Mouse (Mus musculus) cerebellum, adult 2 months (tissue): ENCODE results near the gene Zdhhc1. TPM values are rescaled to one million over a fixed set of nuclear protein-coding genes. Genes with fewer than 3 reads are reported as not detected.

Experiments
- DNase-seq, 2 experiments: peaks; one replicate each; pipeline ENCODE4 v3.0.0; 2021
- H3K27ac ChIP-seq: fragments of 200-500 bp; 2 replicates; pipeline ENCODE4 v1.5.1; 2012; ENCODE audit warnings: low read length, control low read depth, inconsistent platforms; ENCODE audit not compliant: insufficient read depth
- H3K27me3 ChIP-seq: fragments of 200-500 bp; 2 replicates; pipeline ENCODE4 v1.6.1; 2012; ENCODE audit warnings: inconsistent platforms, mild to moderate bottlenecking, low read length, moderate library complexity; ENCODE audit not compliant: control insufficient read depth, insufficient read depth
- H3K4me1 ChIP-seq: fragments of 200-500 bp; 2 replicates; pipeline ENCODE4 v1.6.1; 2011; ENCODE audit warnings: low read length; ENCODE audit not compliant: control insufficient read depth, insufficient read depth
- H3K4me3 ChIP-seq: fragments of 200-500 bp; replicated peaks from 2 replicates; pipeline ENCODE3; 2011; ENCODE audit warnings: mild to moderate bottlenecking, low read depth, low read length, control low read depth; ENCODE audit not compliant: insufficient read depth
- CTCF ChIP-seq: fragments of 200-500 bp; IDR thresholded peaks from 2 replicates; pipeline ENCODE4 v1.5.1; 2011; ENCODE audit warnings: low read depth, mild to moderate bottlenecking, control low read depth, low read length, moderate library complexity, borderline replicate concordance; ENCODE audit not compliant: insufficient read depth
- POLR2A ChIP-seq: fragments of 200-500 bp; IDR thresholded peaks from 2 replicates; pipeline ENCODE4 v1.6.1; 2011; ENCODE audit warnings: low read length, control low read depth, borderline replicate concordance; ENCODE audit not compliant: insufficient read depth
- WGBS: fragments of 180-500 bp; shearing (Covaris S2); methylation state at CpG from one replicate; pipeline ENCODE4 v1.1.7; 2018; 5-methylcytosine and 5-hydroxymethylcytosine counted together
- polyA plus RNA-seq: library from polyadenylated mRNA; depleted of rRNA; stranded (reverse); fragments of >200 nt; gene quantifications from 2 replicates; pipeline ENCODE4 v1.2.3, GENCODE M21; 2012

Zdhhc1 gene
- polyA plus RNA-seq, 1 experiment: 64.7 TPM

DNA sequence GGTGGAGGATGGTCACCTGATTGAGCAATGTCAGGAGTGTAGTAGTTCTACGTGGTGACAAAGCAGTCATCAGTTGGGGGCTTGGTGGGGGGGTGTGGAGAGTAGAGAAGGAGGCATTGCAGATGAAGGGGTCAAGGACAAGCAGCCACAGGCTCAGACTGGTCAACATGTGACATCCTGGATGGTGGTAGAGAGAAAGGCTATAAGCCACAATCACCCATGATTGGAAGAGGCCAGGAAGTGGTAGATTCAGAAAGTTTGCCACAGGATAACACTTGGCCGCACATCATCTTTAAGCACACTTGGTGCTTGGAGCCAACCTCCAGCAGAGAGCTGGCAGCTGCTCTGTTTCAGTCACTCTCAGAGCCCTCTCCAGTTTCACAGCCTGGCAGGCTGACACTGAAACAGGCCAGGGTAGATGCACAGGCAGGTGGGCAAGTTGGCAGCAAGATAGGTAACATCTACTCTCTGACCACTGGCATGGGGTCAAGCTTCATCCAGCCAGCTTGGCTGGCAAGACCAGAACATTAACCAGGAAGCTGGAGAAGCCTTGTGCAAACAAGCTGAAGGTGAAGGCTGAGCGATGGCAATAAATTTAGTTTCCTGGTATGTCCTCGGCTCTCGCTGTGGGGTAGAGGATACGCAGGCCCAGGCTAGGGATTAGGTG lies 40.4 kb upstream of the Zdhhc1 start:
- TF ChIP-seq POLR2A: no peak
- Histone ChIP-seq H3K27ac (peak overlapping the region; percentile 44), H3K4me3 (no peak overlapping the region), H3K4me1 (peaks cover 37% of the 10 kb centered on the region), H3K27me3 (no peaks in the 10 kb centered on the region)
- DNase-seq: peak; percentile 78 to 86
- 7% methylated on average over 6 of the region's 6 CpGs for WGBS

- Histone ChIP-seq H3K4me1 (peaks cover 39% of the 10 kb centered on the region), H3K4me3 (no peak overlapping the region), H3K27me3 (no peaks in the 10 kb centered on the region), H3K27ac (peak overlapping the region; percentile 44)
- 51% methylated on average over 3 of the region's 3 CpGs for WGBS
- TF ChIP-seq CTCF: no peak
- no peak for TF ChIP-seq POLR2A
- no peak for DNase-seq
These were observed 39.8 kb upstream of the Zdhhc1 start for GRCm38 (mm10) chr8:105536546-105536945.

DNA sequence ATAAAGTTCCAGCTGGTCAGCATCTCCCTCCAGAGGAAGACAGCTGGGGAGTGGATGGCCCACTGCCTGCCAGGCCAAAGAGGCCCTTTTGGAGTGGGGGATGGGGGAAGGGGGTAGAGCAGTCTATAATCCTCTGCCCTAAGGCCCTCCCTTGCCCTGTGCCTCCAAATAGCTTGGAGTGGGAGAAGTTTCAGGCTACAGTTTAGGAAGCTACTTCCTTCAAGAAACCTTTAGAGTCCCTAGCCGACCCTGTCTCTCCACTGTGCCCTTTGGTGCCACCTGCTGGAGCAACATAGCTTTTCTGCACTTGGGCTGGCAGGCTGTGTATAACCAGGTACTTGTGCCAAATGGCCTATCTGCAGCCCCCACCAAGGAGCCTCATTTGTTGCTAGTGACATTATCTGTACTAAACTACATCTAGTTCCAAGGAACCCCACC lies 37.2 kb upstream of the Zdhhc1 start:
- Histone ChIP-seq H3K4me3 (no peak overlapping the region), H3K27me3 (no peaks in the 10 kb centered on the region), H3K27ac (no peak overlapping the region; the same call in 1 of the 2 replicates), H3K4me1 (peaks cover 43% of the 10 kb centered on the region)
- TF ChIP-seq POLR2A (no peak), CTCF (peak; percentile 81)
- 0% methylated on average over 1 of the region's 1 CpGs for WGBS
- peak; percentile 67 to 74 for DNase-seq

DNA sequence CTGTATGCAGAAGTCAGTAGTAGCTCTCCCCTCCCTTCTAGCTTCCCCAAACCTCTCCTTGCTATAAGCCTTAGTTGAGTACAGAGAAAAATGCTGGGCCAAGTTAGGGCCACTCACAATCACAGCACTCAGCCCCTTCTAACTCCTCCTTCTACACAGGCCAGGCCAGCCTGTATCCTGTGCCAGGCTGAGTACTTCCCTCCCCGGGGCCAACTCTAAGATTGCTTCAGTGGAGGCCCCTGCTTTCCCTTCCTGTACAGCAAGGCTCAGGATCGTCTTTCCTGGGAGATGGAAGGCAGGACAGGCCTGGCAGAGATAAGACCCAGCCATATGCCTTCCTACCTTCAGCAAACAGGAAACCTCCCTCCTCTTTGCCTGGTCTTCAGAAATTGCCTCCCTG lies 36.7 kb upstream of the Zdhhc1 start:
- Histone ChIP-seq H3K27ac (no peak overlapping the region; the same call in 1 of the 2 replicates), H3K4me1 (peaks cover 40% of the 10 kb centered on the region), H3K27me3 (no peaks in the 10 kb centered on the region), H3K4me3 (no peak overlapping the region)
- WGBS: 0% methylated on average over 2 of the region's 2 CpGs
- DNase-seq: no peak
- TF ChIP-seq CTCF (no peak), POLR2A (no peak)

DNA sequence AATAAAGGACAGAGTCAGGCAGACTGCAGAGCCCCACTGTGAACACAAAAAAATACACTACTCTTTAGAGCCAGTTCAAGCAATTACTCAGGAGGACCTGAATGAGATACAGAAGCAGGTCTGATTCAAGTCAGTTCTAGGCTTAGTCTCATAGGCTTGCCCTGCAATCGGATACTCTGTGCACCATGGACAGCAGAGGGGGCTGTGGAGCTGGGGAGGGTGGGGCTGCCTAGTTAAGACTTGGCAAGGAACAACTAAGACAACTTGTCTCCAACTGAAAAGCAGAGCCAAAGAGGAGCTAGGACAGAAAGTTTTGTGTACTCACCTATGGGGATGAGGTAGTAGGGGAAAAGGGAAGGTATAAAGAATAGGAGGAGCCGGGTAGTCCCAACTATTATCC lies 35.1 kb upstream of the Zdhhc1 start:
- 51% methylated on average over 2 of the region's 2 CpGs for WGBS
- Histone ChIP-seq H3K4me3 (no peak overlapping the region), H3K27ac (no peak overlapping the region), H3K4me1 (peaks cover 31% of the 10 kb centered on the region), H3K27me3 (no peaks in the 10 kb centered on the region)
- TF ChIP-seq POLR2A: no peak
- peak; percentile 38; the same call in 1 of the 2 replicates for TF ChIP-seq CTCF
- DNase-seq: no peak

DNA sequence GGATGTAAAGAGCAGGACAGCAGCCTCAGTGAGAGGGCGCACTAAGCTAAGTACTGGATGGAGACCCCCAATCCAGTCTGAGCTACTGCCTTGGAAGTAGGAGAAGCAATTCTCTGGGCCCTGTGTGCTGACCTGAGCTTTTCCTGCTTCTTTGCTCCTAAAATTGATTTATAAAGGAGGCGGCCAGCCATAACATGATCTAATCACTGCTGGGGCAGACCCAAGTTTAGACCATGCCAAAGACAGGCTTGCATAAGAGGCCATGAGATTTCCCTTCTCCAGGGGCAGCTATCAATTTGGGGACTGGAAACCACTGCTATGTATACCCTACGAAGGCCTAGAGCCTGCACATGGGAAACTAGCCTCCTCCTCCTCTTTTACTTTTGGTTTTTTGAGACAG lies 32.6 kb upstream of the Zdhhc1 start:
- Histone ChIP-seq H3K27me3 (no peaks in the 10 kb centered on the region), H3K27ac (no peak overlapping the region), H3K4me1 (peaks cover 25% of the 10 kb centered on the region), H3K4me3 (no peak overlapping the region)
- no peak for TF ChIP-seq CTCF
- TF ChIP-seq POLR2A: no peak
- DNase-seq: no peak
- 59% methylated on average over 3 of the region's 3 CpGs for WGBS

DNA sequence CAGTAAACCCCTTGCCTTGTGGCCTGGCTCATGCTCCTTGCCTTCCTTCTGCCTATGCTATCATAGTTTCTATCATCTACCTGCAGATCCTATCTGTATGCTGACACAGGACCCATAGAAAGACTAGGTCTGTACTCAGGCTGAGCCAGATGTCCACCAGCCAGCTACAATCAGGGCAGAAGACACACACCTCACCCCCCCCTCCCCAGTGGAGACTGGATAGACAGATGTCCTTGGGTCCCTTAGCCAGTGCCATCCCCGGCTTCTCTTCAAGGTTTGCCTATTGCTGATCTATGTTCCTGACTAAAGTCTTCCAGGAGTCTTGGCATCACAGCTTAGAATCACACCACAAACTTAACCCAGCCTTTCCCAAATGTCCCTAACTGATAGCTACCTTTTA lies 31.5 kb upstream of the Zdhhc1 start:
- no peak for DNase-seq
- peaks cover 17% of the 10 kb centered on the region for H3K4me1 ChIP-seq
- H3K4me3 ChIP-seq: no peak overlapping the region
- H3K27ac ChIP-seq: no peak overlapping the region
- TF ChIP-seq POLR2A (no peak), CTCF (no peak)
- no peaks in the 10 kb centered on the region for H3K27me3 ChIP-seq
- WGBS: 65% methylated on average over 1 of the region's 1 CpGs

- Histone ChIP-seq H3K27ac (no peak overlapping the region), H3K27me3 (no peaks in the 10 kb centered on the region), H3K4me1 (peaks cover 17% of the 10 kb centered on the region), H3K4me3 (no peak overlapping the region)
- no peak for DNase-seq
- no peak for TF ChIP-seq CTCF
- WGBS: 28% methylated on average over 2 of the region's 2 CpGs
These were observed 30.4 kb upstream of the Zdhhc1 start for GRCm38 (mm10) chr8:105527110-105527509.

DNA sequence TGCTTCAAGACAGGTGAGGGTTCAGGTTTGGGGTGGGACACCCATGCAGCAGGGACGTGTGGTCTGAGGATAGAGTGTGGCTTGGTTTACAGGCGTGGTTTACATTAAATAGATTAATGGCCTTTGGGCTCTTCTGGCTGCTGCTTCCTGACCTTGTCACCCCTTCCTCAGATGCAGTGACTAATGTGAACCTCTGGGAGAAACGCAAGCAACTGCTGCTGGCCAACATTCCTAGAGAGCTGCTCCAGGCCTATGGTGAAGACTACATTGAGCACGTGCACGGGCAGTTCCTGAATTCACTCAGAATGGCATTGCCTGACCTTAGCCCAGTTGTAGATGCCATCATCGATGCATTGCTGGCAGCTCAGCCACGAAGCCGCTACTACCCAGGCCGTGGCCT lies 26.2 kb upstream of the Zdhhc1 start:
- DNase-seq: no peak
- WGBS: 82% methylated on average over 9 of the region's 9 CpGs
- H3K4me3 ChIP-seq: no peak overlapping the region
- peaks cover 9% of the 10 kb centered on the region for H3K4me1 ChIP-seq
- TF ChIP-seq CTCF (no peak), POLR2A (no peak)
- H3K27ac ChIP-seq: no peak overlapping the region
- no peaks in the 10 kb centered on the region for H3K27me3 ChIP-seq
